Mouse (Mus musculus): ENCODE measurements at regions not wholly inside any gene's neighbourhood (a gene's known extent, or its start where the extent isn't known, plus 50 kb on each side); places are given as distances from the start of the nearest gene placed in this dataset.
"Not testable (repeated sequence)": the region's sequence is repeated elsewhere in the genome, so short reads cannot be mapped to it uniquely, and the experiment has no call there.

- Histone ChIP-seq H3K9ac (ENCODE audit: low read depth, low read length) (no peak overlapping the region), H3K4me1 (ENCODE audit: control insufficient read depth, insufficient read depth, low read length) (no peaks in the 10 kb centered on the region), H3K27me3 (ENCODE audit: control insufficient read depth, insufficient read depth, low read length) (no peaks in the 10 kb centered on the region), H3K27ac (no peak overlapping the region), H3K4me3 (no peak overlapping the region), H3K79me2 (replicated peaks; ENCODE audit: control insufficient read depth, insufficient read depth, low read length) (no peaks in the 10 kb centered on the region), H3K36me3 (ENCODE audit: control insufficient read depth, insufficient read depth, low read length) (no peaks in the 10 kb centered on the region)
- intact Hi-C loops (cut with DNase I): no loop called here
- no peak for DNase-seq
- WGBS: 39% methylated on average over 11 of the region's 11 CpGs
- TF ChIP-seq EP300 (IDR thresholded peaks at IDR 0.05; ENCODE audit: insufficient read depth, low read depth, low read length) (no peak), CTCF (IDR thresholded peaks at IDR 0.05) (no peak), POLR2A (IDR thresholded peaks at IDR 0.05; ENCODE audit: insufficient read depth, low read depth, low read length) (no peak)
These were observed 391.6 kb downstream of the Tox3 start for GRCm38 (mm10) chr8:89956482-89957020.

GRCm38 (mm10) chr8:89938836-89939235 lies 409.3 kb downstream of the Tox3 start:
- H3K36me3 ChIP-seq (ENCODE audit: control insufficient read depth, insufficient read depth, low read length): no peaks in the 10 kb centered on the region
- TF ChIP-seq EP300 (IDR thresholded peaks at IDR 0.05; ENCODE audit: insufficient read depth, low read depth, low read length): no peak
- no peak for TF ChIP-seq CTCF (IDR thresholded peaks at IDR 0.05)
- no peak for TF ChIP-seq POLR2A (IDR thresholded peaks at IDR 0.05; ENCODE audit: insufficient read depth, low read depth, low read length)
- no peak for DNase-seq
- 56% methylated on average over 1 of the region's 1 CpGs for WGBS
- H3K9ac ChIP-seq (ENCODE audit: low read depth, low read length): no peak overlapping the region
- no peak overlapping the region for H3K27ac ChIP-seq
- H3K79me2 ChIP-seq (replicated peaks; ENCODE audit: control insufficient read depth, insufficient read depth, low read length): no peaks in the 10 kb centered on the region
- no peak overlapping the region for H3K4me3 ChIP-seq
- intact Hi-C loops (cut with DNase I): no loop called here
- no peaks in the 10 kb centered on the region for H3K27me3 ChIP-seq (ENCODE audit: control insufficient read depth, insufficient read depth, low read length)
- H3K4me1 ChIP-seq (ENCODE audit: control insufficient read depth, insufficient read depth, low read length): no peaks in the 10 kb centered on the region

GRCm38 (mm10) chr8:89934521-89934920 lies 413.6 kb downstream of the Tox3 start:
- 78% methylated on average over 2 of the region's 2 CpGs for WGBS
- Histone ChIP-seq H3K4me3 (no peak overlapping the region), H3K79me2 (replicated peaks; ENCODE audit: control insufficient read depth, insufficient read depth, low read length) (no peaks in the 10 kb centered on the region), H3K27ac (no peak overlapping the region), H3K27me3 (ENCODE audit: control insufficient read depth, insufficient read depth, low read length) (no peaks in the 10 kb centered on the region), H3K36me3 (ENCODE audit: control insufficient read depth, insufficient read depth, low read length) (no peaks in the 10 kb centered on the region), H3K9ac (ENCODE audit: low read depth, low read length) (no peak overlapping the region), H3K4me1 (ENCODE audit: control insufficient read depth, insufficient read depth, low read length) (no peaks in the 10 kb centered on the region)
- intact Hi-C loops (cut with DNase I): no loop called here
- DNase-seq: no peak
- no peak for TF ChIP-seq POLR2A (IDR thresholded peaks at IDR 0.05; ENCODE audit: insufficient read depth, low read depth, low read length)
- no peak for TF ChIP-seq EP300 (IDR thresholded peaks at IDR 0.05; ENCODE audit: insufficient read depth, low read depth, low read length)
- TF ChIP-seq CTCF (IDR thresholded peaks at IDR 0.05): no peak

GRCm38 (mm10) chr8:89926666-89927232 lies 421.4 kb downstream of the Tox3 start:
- DNase-seq: no peak
- no peaks in the 10 kb centered on the region for H3K4me1 ChIP-seq (ENCODE audit: control insufficient read depth, insufficient read depth, low read length)
- H3K79me2 ChIP-seq (replicated peaks; ENCODE audit: control insufficient read depth, insufficient read depth, low read length): no peaks in the 10 kb centered on the region
- no peaks in the 10 kb centered on the region for H3K27me3 ChIP-seq (ENCODE audit: control insufficient read depth, insufficient read depth, low read length)
- intact Hi-C loops (cut with DNase I): no loop called here
- 44% methylated on average over 3 of the region's 3 CpGs for WGBS
- no peak overlapping the region for H3K27ac ChIP-seq
- no peak for TF ChIP-seq EP300 (IDR thresholded peaks at IDR 0.05; ENCODE audit: insufficient read depth, low read depth, low read length)
- TF ChIP-seq CTCF (IDR thresholded peaks at IDR 0.05): no peak
- TF ChIP-seq POLR2A (IDR thresholded peaks at IDR 0.05; ENCODE audit: insufficient read depth, low read depth, low read length): no peak
- no peak overlapping the region for H3K9ac ChIP-seq (ENCODE audit: low read depth, low read length)
- H3K4me3 ChIP-seq: no peak overlapping the region
- H3K36me3 ChIP-seq (ENCODE audit: control insufficient read depth, insufficient read depth, low read length): no peaks in the 10 kb centered on the region

GRCm38 (mm10) chr8:89924697-89925096 lies 423.4 kb downstream of the Tox3 start:
- intact Hi-C loops (cut with DNase I); H3K36me3 ChIP-seq (ENCODE audit: control insufficient read depth, insufficient read depth, low read length); H3K27ac ChIP-seq; H3K79me2 ChIP-seq (replicated peaks; ENCODE audit: control insufficient read depth, insufficient read depth, low read length); H3K4me1 ChIP-seq (ENCODE audit: control insufficient read depth, insufficient read depth, low read length); H3K9ac ChIP-seq (ENCODE audit: low read depth, low read length); H3K4me3 ChIP-seq; H3K27me3 ChIP-seq (ENCODE audit: control insufficient read depth, insufficient read depth, low read length): not testable (repeated sequence)
- 98% methylated on average over 13 of the region's 22 CpGs for WGBS
- DNase-seq: peak; percentile 14 to 30

GRCm38 (mm10) chr8:89914076-89914475 lies 434.1 kb downstream of the Tox3 start:
- Histone ChIP-seq H3K4me3 (no peak overlapping the region), H3K4me1 (ENCODE audit: control insufficient read depth, insufficient read depth, low read length) (no peaks in the 10 kb centered on the region), H3K79me2 (replicated peaks; ENCODE audit: control insufficient read depth, insufficient read depth, low read length) (no peaks in the 10 kb centered on the region), H3K9ac (ENCODE audit: low read depth, low read length) (no peak overlapping the region), H3K27ac (no peak overlapping the region), H3K36me3 (ENCODE audit: control insufficient read depth, insufficient read depth, low read length) (no peaks in the 10 kb centered on the region), H3K27me3 (ENCODE audit: control insufficient read depth, insufficient read depth, low read length) (no peaks in the 10 kb centered on the region)
- no peak for DNase-seq
- TF ChIP-seq CTCF (IDR thresholded peaks at IDR 0.05) (no peak), POLR2A (IDR thresholded peaks at IDR 0.05; ENCODE audit: insufficient read depth, low read depth, low read length) (no peak), EP300 (IDR thresholded peaks at IDR 0.05; ENCODE audit: insufficient read depth, low read depth, low read length) (no peak)
- WGBS: 87% methylated on average over 6 of the region's 6 CpGs
- intact Hi-C loops (cut with DNase I): no loop called here
